Mouse (Mus musculus) layer of hippocampus, postnatal 14 days (tissue): ENCODE measurements around the gene Dgcr8. TPM values are rescaled to one million over a fixed set of nuclear protein-coding genes. Genes with fewer than 3 reads are reported as not detected.
A peak's percentile ranks its signal among the peaks of the same experiment; 100 is the strongest.
"Not testable (repeated sequence)": the region's sequence is repeated elsewhere in the genome, so short reads cannot be mapped to it uniquely, and the experiment has no call there.

Experiments
- DNase-seq, 2 experiments: peaks; one replicate each; pipeline ENCODE4 v3.0.0; 2021 to 2022; ENCODE audit warnings: low spot score in 2 of 2, mixed read lengths in 1 of 2
- long read RNA-seq, 2 experiments: library from polyadenylated mRNA; stranded (forward); transcript quantifications; one replicate each; pipeline ENCODE4 v2.0.0; 2021
- total RNA-seq, 2 experiments: library from RNA; stranded (reverse); gene quantifications; 2 replicates each; pipeline ENCODE4 v1.2.3; 2021

The Dgcr8 gene
- 10 to 100 TPM; 35.9 to 44.0 TPM for total RNA-seq
- long read RNA-seq, experiment 1, full-length matches to known transcripts, result 15 of 27 reads
- long read RNA-seq, experiment 1, partial matches to known transcripts, result 3 of 27 reads
- long read RNA-seq, experiment 1, other reads (novel, unspliced or antisense), result 9 of 27 reads
- long read RNA-seq, experiment 2, full-length matches to known transcripts, result 8 of 23 reads
- long read RNA-seq, experiment 2, partial matches to known transcripts, result 8 of 23 reads
- long read RNA-seq, experiment 2, other reads (novel, unspliced or antisense), result 7 of 23 reads

GRCm38 (mm10) chr16:18289067-18289588 lies at the start of gene Dgcr8:
Gene Dgcr8 (minus strand): TSS chr16:18289246.
- peak; percentile 96 to 98 for DNase-seq

GRCm38 (mm10) chr16:18337261-18337660 lies 48.2 kb upstream of the Dgcr8 start:
- no peak for DNase-seq

- DNase-seq, result no peak
Measured at GRCm38 (mm10) chr16:18335981-18336380, 46.9 kb upstream of the Dgcr8 start.

GRCm38 (mm10) chr16:18333976-18334375 lies 44.9 kb upstream of the Dgcr8 start:
- DNase-seq, result no peak

- no peak for DNase-seq
Measured at GRCm38 (mm10) chr16:18328524-18328923, 39.5 kb upstream of the Dgcr8 start.

GRCm38 (mm10) chr16:18327936-18328335 lies 38.9 kb upstream of the Dgcr8 start:
- DNase-seq, result no peak

GRCm38 (mm10) chr16:18325741-18326140 lies 36.7 kb upstream of the Dgcr8 start:
- DNase-seq, result no peak

- DNase-seq, result no peak
Measured at GRCm38 (mm10) chr16:18324031-18324430, 35.0 kb upstream of the Dgcr8 start.

GRCm38 (mm10) chr16:18323460-18323859 lies 34.4 kb upstream of the Dgcr8 start:
- no peak for DNase-seq

GRCm38 (mm10) chr16:18321443-18321842 lies 32.4 kb upstream of the Dgcr8 start:
- no peak for DNase-seq

- DNase-seq, result no peak
Measured at GRCm38 (mm10) chr16:18318992-18319391, 29.9 kb upstream of the Dgcr8 start.

- DNase-seq, result no peak
Measured at GRCm38 (mm10) chr16:18308159-18308558, 19.1 kb upstream of the Dgcr8 start.

GRCm38 (mm10) chr16:18289614-18290013 lies 568 bp upstream of the Dgcr8 start:
- DNase-seq, result not testable (repeated sequence)

GRCm38 (mm10) chr16:18288581-18289061 lies 425 bp downstream of the Dgcr8 start:
- peak in 1 of 2 experiments; percentile 44 for DNase-seq

- no peak for DNase-seq
Measured at GRCm38 (mm10) chr16:18288166-18288565, 880 bp downstream of the Dgcr8 start.

GRCm38 (mm10) chr16:18275166-18275565 lies 13.9 kb downstream of the Dgcr8 start:
- no peak for DNase-seq

GRCm38 (mm10) chr16:18268182-18268581 lies 20.9 kb downstream of the Dgcr8 start:
- DNase-seq, result no peak

GRCm38 (mm10) chr16:18265024-18265423 lies 24.0 kb downstream of the Dgcr8 start:
- no peak for DNase-seq

- no peak for DNase-seq
Measured at GRCm38 (mm10) chr16:18258221-18258620, 30.8 kb downstream of the Dgcr8 start, which contains the start of gene Gm49776. Gene Gm49776 (minus strand): TSS chr16:18258321.

GRCm38 (mm10) chr16:18253866-18254265 lies 35.2 kb downstream of the Dgcr8 start:
- no peak for DNase-seq

GRCm38 (mm10) chr16:18252736-18253135 lies 36.3 kb downstream of the Dgcr8 start:
- no peak for DNase-seq

GRCm38 (mm10) chr16:18250828-18251790 lies 37.9 kb downstream of the Dgcr8 start:
- no peak for DNase-seq
